Mouse (Mus musculus) gastrocnemius, postnatal 14 days (tissue): ENCODE measurements at regions not wholly inside any gene's neighbourhood (a gene's known extent, or its start where the extent isn't known, plus 50 kb on each side); places are given as distances from the start of the nearest gene placed in this dataset.

Experiments
- DNase-seq: peaks from one replicate; pipeline ENCODE4 v3.0.0; 2021; ENCODE audit warnings: mixed read lengths
- intact Hi-C: fragments of 180-260 bp; cut with DNase I; formaldehyde crosslinking; loops from one replicate; pipeline ENCODE4 v1.15.1; 2025; ENCODE audit warnings: low total_unique reads

DNA sequence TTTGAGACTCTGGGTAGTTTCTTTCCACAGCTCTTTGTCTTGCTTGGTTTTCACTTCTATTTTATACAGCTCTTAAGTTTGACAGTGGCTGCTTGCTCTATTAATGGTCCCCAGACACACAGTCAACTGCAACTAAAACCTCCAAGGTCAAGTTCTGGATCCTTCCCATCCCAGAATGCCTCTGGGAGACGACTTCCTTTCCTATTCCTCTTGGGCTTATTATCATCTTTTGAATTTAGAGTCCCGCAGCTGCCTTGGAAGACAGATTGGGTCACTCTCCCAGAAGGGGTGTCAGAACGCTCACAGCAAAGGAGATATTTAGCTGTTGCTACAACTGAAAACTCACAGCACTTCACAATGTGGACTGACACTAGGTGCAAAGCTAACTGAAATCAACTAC is 75.3 kb upstream of the Jade1 start:
- no peak for DNase-seq
- intact Hi-C loops = no loop called here

DNA sequence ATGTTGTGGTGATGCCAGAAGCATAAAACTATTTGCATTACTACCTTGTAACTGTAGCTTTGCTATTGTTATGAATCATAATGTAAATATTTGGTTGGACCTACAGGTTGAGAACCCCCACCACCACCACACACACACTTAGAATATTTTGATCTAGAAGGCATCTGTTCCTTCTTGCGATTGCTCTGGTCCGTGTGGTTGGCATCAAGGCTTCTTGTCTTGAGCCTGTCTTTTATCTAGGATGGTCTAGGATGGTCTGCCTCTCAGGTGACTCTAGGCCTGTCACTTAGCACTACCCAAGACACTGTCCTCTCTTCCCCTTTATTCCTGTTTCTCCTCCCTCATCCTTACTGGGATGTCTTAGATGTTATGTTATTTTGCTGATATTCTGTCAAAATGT is 76.6 kb upstream of the Jade1 start:
- no peak for DNase-seq
- intact Hi-C loops = no loop called here

GRCm38 (mm10) chr3:41476516-41476915 is 79.0 kb upstream of the Jade1 start:
- intact Hi-C loops = no loop called here
- no peak for DNase-seq

GRCm38 (mm10) chr3:41472586-41472985 is 82.9 kb upstream of the Jade1 start:
- intact Hi-C loops = no loop called here

GRCm38 (mm10) chr3:41469106-41469505 is 86.4 kb upstream of the Jade1 start:
- intact Hi-C loops = no loop called here
- no peak for DNase-seq

More at GRCm38 (mm10) chr3:41472586-41472985, 82.9 kb upstream of the Jade1 start:
- no peak for DNase-seq

- DNase-seq = no peak
- intact Hi-C loops = no loop called here
These were observed 87.7 kb upstream of the Jade1 start for GRCm38 (mm10) chr3:41467857-41468256.

- intact Hi-C loops = no loop called here
- no peak for DNase-seq
These were observed 89.6 kb upstream of the Jade1 start for GRCm38 (mm10) chr3:41465893-41466292.

DNA sequence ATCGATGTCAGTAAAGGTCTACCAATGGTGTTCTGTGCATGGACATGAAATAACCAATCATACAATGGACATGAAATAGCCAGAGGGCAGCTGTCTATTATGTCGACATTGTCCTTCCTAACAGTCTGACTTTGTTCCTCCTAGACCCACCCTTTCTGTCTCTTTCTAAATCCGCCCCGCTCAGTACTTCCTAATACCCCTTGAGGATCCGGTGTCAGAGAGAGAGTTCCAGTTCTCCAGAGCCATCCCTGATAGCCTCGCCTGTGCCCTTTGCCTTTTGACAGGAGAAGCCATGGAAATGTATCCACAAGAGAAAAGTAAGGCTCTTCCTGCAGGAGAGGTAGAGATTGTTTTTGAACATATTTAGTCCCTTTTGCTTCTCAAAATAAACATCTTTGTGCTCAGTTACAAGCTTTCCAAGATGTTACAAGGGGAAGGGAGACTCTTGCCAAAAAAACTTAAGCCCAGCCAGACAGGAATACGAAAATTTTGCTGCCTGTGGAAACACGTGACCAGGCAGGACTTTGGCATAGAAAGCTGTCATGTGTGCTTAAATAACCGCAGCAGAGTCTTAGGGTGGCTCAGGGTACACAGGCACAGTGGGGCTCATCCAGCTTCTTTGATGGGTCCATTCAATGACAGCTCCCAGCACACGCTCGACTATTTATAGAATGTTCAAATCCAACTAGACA is 92.4 kb upstream of the Jade1 start:
- intact Hi-C loops = no loop called here
- DNase-seq = no peak

DNA sequence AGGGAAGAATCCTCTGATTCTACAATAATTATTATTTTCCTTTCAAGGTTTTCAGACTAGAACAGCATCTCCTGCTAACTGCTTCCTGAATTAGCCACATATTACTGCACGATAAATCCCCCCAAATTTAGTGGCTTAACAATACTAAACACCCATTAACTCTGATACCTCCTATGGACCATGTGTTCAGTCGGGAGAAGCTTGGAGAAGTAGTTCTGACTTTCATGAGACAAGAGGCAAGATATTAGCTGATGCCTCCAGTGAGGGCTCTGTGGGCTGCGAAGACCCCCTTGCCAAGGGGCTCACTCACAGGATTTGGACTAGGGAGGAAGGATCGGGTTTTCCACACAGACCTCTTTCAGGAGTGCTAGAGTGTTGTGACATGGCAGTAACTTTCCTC is 95.4 kb upstream of the Jade1 start:
- no peak for DNase-seq
- intact Hi-C loops = no loop called here

- DNase-seq = no peak
- intact Hi-C loops = no loop called here
These were observed 97.4 kb upstream of the Jade1 start for GRCm38 (mm10) chr3:41458156-41458555.

GRCm38 (mm10) chr3:41453525-41453924 is 102.0 kb upstream of the Jade1 start:
- intact Hi-C loops = no loop called here

GRCm38 (mm10) chr3:41452716-41453090 is 102.8 kb upstream of the Jade1 start:
- DNase-seq = no peak
- intact Hi-C loops = no loop called here

More at GRCm38 (mm10) chr3:41453525-41453924, 102.0 kb upstream of the Jade1 start:
- DNase-seq = no peak

DNA sequence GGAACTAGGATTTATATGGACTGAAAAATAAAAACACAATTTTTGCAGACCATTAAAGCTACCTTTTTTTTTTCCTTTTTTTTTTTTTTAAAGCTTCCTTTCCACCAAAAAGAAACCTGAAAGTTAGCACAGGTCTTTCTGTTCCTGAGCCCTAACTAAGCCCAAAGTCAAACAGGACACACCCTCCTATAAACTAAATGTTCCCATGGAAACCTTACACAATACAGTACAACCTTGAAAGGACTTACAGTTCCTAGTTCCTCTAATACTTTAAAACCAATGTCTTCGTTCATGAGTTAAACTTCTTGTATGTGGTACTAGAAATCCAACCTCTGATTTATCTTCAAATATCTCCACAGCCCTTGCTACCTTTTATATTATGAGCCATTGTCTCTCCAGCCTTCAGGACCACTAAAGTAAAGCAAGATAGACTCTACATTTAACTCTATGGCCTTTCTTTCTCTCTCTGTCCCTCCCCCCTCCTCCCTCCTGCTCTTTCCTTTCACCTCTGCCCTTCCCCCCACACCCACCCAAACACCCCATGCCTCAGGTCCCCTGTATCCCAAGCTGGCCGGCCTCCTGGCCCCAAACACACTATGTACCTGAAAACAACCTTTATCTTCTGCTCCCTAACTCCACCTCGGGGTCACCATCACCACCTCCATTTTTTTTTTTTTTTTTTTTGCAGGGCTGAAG is 103.4 kb upstream of the Jade1 start:
- DNase-seq = no peak
- intact Hi-C loops = no loop called here

DNA sequence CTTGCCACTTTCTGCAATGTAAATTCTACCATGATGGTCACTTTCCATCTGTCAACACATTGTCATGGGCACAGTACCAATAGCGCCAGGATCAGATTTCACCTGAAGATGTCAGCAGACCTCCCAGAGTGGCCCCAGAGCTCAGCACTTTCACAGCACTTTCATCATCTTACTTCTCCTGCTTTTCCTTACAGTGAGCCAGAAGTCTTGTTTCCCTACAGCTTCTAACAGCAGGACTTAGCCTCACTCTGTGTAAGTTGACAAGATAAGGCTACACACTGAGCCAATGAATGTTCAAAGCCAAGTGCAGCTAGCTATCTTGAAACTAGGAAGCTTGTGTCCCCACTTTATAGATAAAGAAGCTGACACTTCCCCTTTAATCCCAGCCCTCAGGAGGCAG is 104.8 kb upstream of the Jade1 start:
- intact Hi-C loops = no loop called here
- DNase-seq = no peak

DNA sequence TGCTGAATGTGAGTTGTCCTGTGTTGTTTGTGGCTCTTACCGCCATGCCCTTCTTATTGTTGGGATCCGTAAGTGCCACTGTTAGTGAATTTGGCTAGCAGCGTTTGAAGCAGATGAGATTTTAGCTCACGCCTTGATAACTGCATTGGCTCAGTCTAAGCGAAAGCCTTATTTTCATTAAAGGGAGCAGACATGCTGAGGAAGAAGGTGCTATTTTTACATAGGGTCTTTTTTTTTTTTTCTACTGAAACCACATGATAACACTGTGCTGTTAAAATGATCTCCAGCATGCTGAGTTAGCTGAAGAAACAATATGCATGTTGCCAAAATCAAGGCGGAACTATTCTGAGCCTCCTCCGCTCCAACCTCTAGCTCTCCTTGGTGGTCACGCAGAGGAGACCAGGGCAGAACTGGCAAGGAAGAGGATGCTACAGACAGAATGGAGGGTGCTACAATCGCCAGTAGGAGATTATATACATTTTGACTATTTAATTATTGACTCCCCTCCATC is 111.2 kb upstream of the Jade1 start:
- DNase-seq = no peak
- intact Hi-C loops = no loop called here

DNA sequence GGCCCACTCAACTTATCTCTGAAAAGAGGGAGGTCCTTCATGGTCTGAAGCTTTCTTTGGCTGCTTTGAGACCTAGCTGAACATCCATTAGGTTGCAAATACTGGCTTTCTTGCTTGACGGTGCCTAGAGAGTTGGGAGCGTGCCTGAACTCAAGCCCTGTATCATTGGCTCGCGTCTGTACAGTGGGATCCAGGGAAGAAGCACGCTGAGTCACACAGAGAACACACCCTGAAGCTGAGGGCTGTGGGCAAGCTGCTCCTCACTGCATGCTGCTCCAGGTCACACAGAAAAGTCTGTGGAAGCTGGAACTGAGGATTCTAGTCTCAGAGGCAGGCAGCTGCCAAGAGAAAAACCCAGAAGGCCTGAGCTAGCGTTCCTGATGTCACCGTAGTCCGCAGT is 119.3 kb upstream of the Jade1 start:
- intact Hi-C loops = no loop called here
- DNase-seq = peak; percentile 22

DNA sequence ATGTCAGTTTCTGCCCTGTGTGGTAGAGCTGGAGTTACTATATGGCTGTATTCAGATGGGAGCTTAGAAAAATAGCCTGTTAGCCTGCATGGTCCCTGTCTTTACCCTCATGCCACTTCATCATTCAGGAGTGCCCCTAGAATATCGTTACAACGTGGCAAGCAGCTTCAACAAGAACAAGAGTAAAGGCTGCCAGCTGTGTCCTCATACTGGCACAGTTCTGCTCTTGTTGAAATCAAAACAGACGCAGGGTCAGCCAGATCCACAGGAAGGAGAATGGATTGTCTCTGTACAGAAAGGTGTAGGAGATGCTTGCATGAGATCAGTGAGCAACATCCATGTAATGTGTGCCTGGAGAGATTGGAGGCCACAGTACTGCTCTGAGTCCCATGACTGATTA is 122.4 kb upstream of the Jade1 start:
- no peak for DNase-seq
- intact Hi-C loops = no loop called here

- intact Hi-C loops = no loop called here
- no peak for DNase-seq
These were observed 123.2 kb upstream of the Jade1 start for GRCm38 (mm10) chr3:41432376-41432775.

- intact Hi-C loops = no loop called here
- no peak for DNase-seq
These were observed 125.3 kb upstream of the Jade1 start for GRCm38 (mm10) chr3:41430191-41430590.

DNA sequence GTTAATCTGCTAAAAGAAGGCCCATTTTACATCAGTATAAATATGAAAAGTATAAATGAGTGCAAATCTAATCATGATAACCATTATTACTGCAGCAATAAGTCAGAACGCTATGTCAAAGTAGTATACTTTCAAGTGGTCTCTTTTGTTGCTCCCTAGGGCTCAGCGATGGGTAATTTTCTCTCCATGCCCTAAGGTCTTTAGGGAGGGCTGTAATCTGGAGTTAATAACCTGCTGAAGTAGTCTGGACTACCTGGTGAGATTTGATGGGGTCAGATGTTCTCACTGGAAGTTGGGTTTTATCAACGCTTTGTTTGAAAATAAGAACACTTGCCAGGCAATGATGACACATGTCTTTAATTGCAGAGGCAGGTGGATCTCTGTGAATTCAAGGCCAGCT is 128.6 kb upstream of the Jade1 start:
- intact Hi-C loops = no loop called here
- DNase-seq = no peak

- no peak for DNase-seq
- intact Hi-C loops = no loop called here
These were observed 129.7 kb upstream of the Jade1 start for GRCm38 (mm10) chr3:41425863-41426262.
